Mouse (Mus musculus) small intestine, adult 2 months (tissue): ENCODE results near the gene Prx.

Experiments used
- CTCF ChIP-seq: fragments of 200-500 bp; IDR thresholded peaks from 2 replicates; pipeline ENCODE4 v1.5.1; 2012; ENCODE audit warnings: low read depth, mild to moderate bottlenecking, control low read depth, inconsistent platforms, low read length, moderate library complexity, mixed read lengths; ENCODE audit not compliant: insufficient replicate concordance, insufficient read length; ENCODE audit errors: extremely low read depth
- POLR2A ChIP-seq: fragments of 200-500 bp; IDR thresholded peaks from 2 replicates; pipeline ENCODE4 v1.6.1; 2012; ENCODE audit warnings: low read depth, mild to moderate bottlenecking, control low read depth, inconsistent platforms, low read length, moderate library complexity

DNA sequence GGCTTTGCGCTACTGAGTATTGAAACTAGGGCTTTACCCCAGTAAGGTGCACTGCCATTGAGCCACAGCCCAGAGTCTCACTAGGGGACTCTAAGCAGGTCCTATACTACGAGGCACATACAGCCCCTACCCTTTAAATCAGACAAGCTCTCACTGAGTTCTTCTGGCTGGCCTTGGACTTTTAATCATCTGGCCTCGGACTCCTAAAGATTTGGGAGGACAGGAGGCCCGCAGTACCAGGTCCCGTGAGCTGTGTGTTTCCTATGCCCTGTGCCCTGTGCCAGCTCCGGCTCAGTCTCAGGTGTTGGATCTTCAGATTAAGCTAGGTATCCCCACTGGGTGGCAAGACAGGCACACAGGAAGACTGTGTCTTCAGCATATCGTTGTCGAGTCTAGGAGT is 38.9 kb downstream of the Prx start:
- TF ChIP-seq CTCF (no peak), POLR2A (no peak)
